Mouse (Mus musculus): ENCODE measurements around the gene Tmem63a. TPM values are rescaled to one million over a fixed set of nuclear protein-coding genes. Genes with fewer than 3 reads are reported as not detected.
"Not testable (repeated sequence)": the region's sequence is repeated elsewhere in the genome, so short reads cannot be mapped to it uniquely, and the experiment has no call there.

The Tmem63a gene
- total RNA-seq, 2 experiments from 2014 or later, result 15.5 to 19.4 TPM

GRCm38 (mm10) chr1:180956973-180957381 lies 14.8 kb downstream of the Tmem63a start:
- no peak for DNase-seq (ENCODE audit: low spot score in 2 of 2)

GRCm38 (mm10) chr1:180957989-180958388 lies 15.8 kb downstream of the Tmem63a start:
- DNase-seq (ENCODE audit: low spot score in 2 of 2), result no peak

GRCm38 (mm10) chr1:180958797-180959196 lies 16.7 kb downstream of the Tmem63a start:
- DNase-seq (ENCODE audit: low spot score in 2 of 2), result no peak

- DNase-seq (ENCODE audit: low spot score in 2 of 2), result no peak
These were observed 23.6 kb downstream of the Tmem63a start for GRCm38 (mm10) chr1:180965786-180966185.

- no peak for DNase-seq (ENCODE audit: low spot score in 2 of 2)
These were observed 24.4 kb downstream of the Tmem63a start for GRCm38 (mm10) chr1:180966542-180966941.

- DNase-seq (ENCODE audit: low spot score in 2 of 2), result no peak
These were observed 25.1 kb downstream of the Tmem63a start for GRCm38 (mm10) chr1:180967261-180967660.

GRCm38 (mm10) chr1:180972941-180973340 lies 30.8 kb downstream of the Tmem63a start:
- no peak for DNase-seq (ENCODE audit: low spot score in 2 of 2)

- DNase-seq (ENCODE audit: low spot score in 2 of 2), result peak; percentile 15 to 25
These were observed 32.1 kb downstream of the Tmem63a start for GRCm38 (mm10) chr1:180974126-180974746.

- DNase-seq (ENCODE audit: low spot score in 2 of 2), result no peak
These were observed 34.1 kb downstream of the Tmem63a start for GRCm38 (mm10) chr1:180976110-180976679.

- no peak for DNase-seq (ENCODE audit: low spot score in 2 of 2)
These were observed 37.5 kb downstream of the Tmem63a start for GRCm38 (mm10) chr1:180979484-180980251.

GRCm38 (mm10) chr1:180980464-180980863 lies 38.3 kb downstream of the Tmem63a start:
- DNase-seq (ENCODE audit: low spot score in 2 of 2), result no peak

- not testable (repeated sequence) for DNase-seq (ENCODE audit: low spot score in 2 of 2)
These were observed 39.3 kb downstream of the Tmem63a start for GRCm38 (mm10) chr1:180981298-180982046.

- no peak for DNase-seq (ENCODE audit: low spot score in 2 of 2)
These were observed 44.6 kb downstream of the Tmem63a start for GRCm38 (mm10) chr1:180986701-180987100.

- peak; percentile 75 to 84 for DNase-seq (ENCODE audit: low spot score in 2 of 2)
These were observed 45.6 kb downstream of the Tmem63a start for GRCm38 (mm10) chr1:180987759-180988158.

- no peak for DNase-seq (ENCODE audit: low spot score in 2 of 2)
These were observed 48.5 kb downstream of the Tmem63a start for GRCm38 (mm10) chr1:180990671-180991070.

- DNase-seq (ENCODE audit: low spot score in 2 of 2), result peak in 1 of 2 experiments; percentile 56
These were observed 50.0 kb downstream of the Tmem63a start for GRCm38 (mm10) chr1:180992142-180992541.

GRCm38 (mm10) chr1:181000501-181001092 lies 58.5 kb downstream of the Tmem63a start:
- DNase-seq (ENCODE audit: low spot score in 2 of 2), result no peak

- no peak for DNase-seq (ENCODE audit: low spot score in 2 of 2)
These were observed 59.1 kb downstream of the Tmem63a start for GRCm38 (mm10) chr1:181001217-181001616.

GRCm38 (mm10) chr1:181001621-181002020 lies 59.5 kb downstream of the Tmem63a start:
- DNase-seq (ENCODE audit: low spot score in 2 of 2), result no peak

GRCm38 (mm10) chr1:181003790-181004189 lies 61.6 kb downstream of the Tmem63a start:
- DNase-seq (ENCODE audit: low spot score in 2 of 2), result no peak

GRCm38 (mm10) chr1:181005331-181005730 lies 63.2 kb downstream of the Tmem63a start:
- no peak for DNase-seq (ENCODE audit: low spot score in 2 of 2)

Measured in left cerebral cortex, adult 18-20 months (tissue).